Mouse (Mus musculus) MN1 (cell line): Measurements from ENCODE around the gene Tti1.
A peak's percentile ranks its signal among the peaks of the same experiment; 100 is the strongest.

Experiments
- DNase-seq: peaks from one replicate; pipeline ENCODE4 v3.0.0-alpha.2; 2016; ENCODE audit warnings: low spot score

Gene Tti1

DNA sequence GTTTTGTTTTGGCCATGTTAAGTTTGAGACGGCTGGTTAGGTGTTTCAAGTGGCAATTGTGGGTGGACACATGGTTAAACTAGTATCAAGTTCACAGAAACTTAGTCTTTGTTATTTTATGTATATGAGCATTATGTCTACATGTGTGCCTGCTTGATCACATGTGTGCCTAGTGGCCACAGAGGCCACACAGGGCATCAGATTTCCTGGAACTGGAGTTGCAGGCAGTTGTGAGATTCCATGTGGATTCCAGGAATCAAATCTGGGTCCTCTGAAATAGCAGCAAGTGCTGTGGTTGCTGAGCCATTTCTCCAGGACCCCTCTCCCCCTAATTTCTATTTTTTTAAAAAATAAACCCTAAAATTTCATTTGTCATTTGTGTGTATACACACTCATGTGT is 11.4 kb upstream of the Tti1 start:
- no peak for DNase-seq

GRCm38 (mm10) chr2:158037571-158037970 is 9.3 kb upstream of the Tti1 start:
- DNase-seq = no peak

GRCm38 (mm10) chr2:158036953-158037352 is 8.7 kb upstream of the Tti1 start:
- DNase-seq = no peak

- no peak for DNase-seq
Observed at GRCm38 (mm10) chr2:158036408-158036807, 8.2 kb upstream of the Tti1 start.

- DNase-seq = no peak
Observed at GRCm38 (mm10) chr2:158035813-158036212, 7.6 kb upstream of the Tti1 start.

DNA sequence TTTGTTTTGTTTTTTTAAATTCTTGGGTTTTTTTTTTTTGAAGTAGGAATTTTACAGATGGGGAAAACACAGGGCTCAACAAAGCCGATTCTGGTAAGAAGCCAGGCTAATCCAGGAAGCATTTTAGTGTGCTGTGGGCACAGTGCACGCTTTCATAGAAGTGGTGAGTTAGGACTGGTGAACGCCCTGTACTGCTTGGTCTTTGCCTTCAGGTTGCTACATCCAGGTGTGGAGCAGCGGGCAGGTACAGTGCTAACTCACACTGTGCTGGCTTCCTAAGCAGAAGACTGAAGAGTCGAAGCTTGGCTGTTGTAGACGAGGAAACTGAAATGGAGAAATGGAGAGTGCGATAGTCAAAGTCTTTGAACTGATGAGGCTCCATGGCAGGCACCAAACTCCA is 1.8 kb upstream of the Tti1 start:
- DNase-seq = no peak

GRCm38 (mm10) chr2:158027855-158028353 is 329 bp downstream of the Tti1 start:
- DNase-seq = no peak

GRCm38 (mm10) chr2:158017330-158017729 is 10.9 kb downstream of the Tti1 start:
- DNase-seq = no peak

DNA sequence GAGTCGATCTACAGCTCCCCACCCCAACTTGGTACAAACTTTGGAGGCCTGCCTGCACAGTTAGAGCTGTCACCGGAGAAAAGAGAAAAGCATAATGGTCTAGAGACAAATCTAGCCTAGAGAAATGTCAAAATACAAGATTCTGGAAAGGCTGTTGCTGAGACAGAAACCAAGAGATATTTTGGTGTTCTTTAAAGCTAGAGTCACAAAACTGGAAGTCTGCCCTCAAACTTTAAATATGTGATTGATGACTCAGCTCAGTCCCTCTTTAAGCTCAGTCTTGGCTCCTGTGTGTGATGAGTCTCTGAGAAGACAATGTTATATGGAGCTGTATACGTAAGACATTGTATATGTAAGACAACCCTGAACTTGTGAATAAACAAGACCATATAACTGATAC is 15.6 kb downstream of the Tti1 start:
- no peak for DNase-seq

GRCm38 (mm10) chr2:158009373-158009772 is 18.9 kb downstream of the Tti1 start:
- no peak for DNase-seq

- no peak for DNase-seq
Observed at GRCm38 (mm10) chr2:158005641-158006040, 22.6 kb downstream of the Tti1 start.

DNA sequence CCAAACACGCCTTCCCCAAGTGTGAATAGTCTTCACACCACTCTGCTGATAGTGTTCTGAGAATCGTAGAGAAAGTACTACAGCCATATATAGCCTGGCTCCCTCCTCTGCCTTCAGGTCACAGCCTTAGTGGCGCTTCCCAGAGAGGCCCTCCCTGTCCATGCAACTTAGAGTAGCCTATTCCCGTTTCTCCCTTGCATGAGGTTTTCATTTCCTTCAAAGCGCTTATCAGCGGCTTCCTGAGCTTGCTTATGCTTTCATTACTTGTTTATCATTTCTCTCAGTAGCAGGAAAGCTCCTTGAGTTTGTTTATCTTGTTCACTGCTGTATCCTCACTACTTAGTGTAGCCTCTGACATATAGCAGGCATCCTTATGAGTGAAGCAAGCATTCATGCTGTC is 23.6 kb downstream of the Tti1 start:
- no peak for DNase-seq

- DNase-seq = peak; percentile 39
Observed at GRCm38 (mm10) chr2:157998817-157999216, 29.4 kb downstream of the Tti1 start.

GRCm38 (mm10) chr2:157992501-157992900 is 35.7 kb downstream of the Tti1 start:
- no peak for DNase-seq

DNA sequence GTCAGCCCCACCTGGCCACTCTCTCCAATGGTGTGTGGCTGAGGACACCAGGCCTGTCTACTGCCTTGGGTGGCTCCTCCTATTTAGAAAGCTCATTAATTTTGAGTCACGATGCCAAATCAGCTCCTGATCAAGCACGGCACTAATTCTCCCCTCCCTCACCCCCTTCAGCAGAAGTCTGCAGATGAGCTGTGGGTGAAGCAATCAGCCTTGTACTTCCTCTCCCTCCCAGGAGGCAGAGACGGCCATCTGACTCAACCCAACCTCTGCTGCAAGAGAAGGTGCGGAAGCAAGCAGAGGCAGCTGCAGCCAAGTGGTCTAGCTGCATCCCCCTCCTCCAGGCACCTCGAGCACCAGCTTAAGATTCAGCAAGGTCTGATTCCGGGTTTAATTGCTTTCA is 37.2 kb downstream of the Tti1 start:
- DNase-seq = peak; percentile 49

DNA sequence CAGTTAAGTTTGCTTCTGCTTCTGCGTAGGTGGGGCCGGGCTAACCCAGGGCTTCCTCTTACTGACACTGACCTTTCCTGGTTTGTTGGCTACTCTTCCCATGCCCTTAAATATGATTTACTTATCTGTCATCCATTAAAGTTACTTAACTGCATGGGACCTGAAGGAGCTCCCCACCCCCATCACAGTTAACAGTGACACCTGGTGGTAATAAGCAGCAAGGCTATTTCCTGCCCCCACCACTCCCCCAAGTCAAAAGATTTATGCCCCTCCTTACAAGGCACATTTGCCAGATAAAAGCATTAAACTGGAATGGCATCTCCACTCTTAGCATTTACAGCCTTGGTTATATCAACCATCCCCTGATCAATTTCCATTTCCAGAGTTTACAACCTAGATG is 38.3 kb downstream of the Tti1 start:
- DNase-seq = peak; percentile 43

DNA sequence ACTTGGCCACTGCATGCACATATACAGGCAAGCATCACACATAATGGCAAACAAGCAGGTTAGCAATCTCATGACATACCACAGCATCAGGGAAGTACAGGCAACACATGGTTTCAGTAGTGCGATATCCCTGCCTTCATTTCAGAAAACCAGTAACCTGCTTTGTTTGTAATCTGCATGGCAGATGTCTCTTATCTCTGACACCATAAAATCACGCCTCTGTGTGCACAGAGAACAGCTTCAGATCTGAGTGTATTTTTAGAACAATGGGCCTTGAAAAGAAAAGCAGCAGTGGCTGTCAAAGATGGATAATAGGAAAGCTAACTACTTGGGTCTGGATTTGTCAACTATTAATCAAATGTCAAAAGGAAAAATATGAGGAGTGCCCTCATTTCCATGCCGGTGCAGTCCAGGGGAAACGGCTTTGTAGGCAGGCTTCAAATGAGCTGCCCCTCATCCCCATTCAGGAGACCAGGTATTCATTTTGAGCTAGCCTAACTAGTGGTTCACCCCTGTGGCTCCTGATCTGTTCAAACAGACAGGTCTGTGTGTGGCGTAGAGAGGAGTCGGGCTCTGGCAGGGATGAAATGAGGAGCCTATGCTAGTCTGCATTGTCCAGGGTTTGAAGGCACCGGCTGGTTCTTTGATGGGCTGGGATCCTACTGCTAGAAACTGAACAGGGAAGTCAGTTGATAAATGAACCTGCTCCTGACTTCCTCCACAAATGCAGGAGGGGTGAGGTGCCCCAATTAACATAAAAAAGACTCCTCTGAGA is 39.6 kb downstream of the Tti1 start:
- peak; percentile 18 for DNase-seq

- no peak for DNase-seq
Observed at GRCm38 (mm10) chr2:157986235-157986634, 42.0 kb downstream of the Tti1 start.

DNA sequence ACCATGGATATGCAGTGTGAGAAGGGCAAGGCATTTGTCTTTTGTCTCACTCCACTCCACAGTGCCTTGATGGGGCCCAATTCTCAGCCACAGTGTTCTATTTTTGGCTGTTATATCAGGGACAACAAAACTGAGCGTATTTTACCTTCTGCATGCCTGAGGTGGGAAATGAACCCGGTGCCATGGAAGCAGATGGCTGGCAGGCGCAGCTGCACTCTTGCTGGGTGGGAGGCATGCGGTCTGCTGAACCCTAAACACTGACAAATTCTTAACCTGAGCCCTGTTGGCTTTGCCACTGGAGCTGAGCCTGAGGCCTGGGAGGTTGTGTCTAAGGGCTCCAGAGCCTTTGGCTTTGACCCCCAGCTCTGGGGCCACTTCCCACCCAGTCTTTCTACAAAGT is 42.6 kb downstream of the Tti1 start:
- no peak for DNase-seq

DNA sequence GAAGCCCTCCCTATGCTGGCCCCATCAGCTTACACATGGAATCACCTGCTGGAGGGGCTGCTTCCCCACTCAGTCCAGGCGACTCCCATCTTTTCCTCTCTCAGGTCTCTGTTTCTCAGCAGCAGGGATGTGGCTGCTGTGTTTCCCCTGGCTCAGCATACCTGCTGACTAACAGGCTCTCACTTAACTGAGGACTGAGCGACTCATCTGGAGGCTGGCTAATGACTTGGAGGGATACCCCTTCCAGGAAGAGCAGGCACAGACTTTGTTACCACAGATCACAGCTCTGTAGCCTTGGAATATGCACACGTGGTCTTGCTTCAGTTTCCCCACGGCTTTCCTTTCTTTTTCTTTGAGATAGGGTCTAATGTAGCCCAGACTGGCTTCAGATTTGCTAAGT is 45.0 kb downstream of the Tti1 start:
- DNase-seq = no peak

DNA sequence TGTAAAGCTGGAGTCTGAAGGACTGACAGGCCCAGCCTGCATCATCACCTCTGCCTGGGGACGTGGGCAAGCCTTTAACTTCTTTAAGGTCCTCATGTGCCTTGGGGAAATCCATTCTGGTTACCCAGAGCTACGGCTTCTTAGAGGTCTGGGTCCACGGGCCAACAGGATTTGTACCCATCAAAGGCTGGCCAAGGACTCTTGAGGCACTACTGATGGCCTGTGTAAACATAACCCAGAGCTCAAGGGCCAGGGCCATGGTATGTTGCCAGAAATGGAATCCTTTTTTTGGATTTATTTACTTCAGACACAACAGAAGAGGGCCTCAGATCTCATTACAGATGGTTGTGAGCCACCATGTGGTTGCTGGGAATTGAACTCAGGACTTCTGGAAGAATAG is 45.5 kb downstream of the Tti1 start:
- DNase-seq = no peak

GRCm38 (mm10) chr2:157979241-157979640 is 49.0 kb downstream of the Tti1 start:
- DNase-seq = no peak

- no peak for DNase-seq
Observed at GRCm38 (mm10) chr2:157975595-157975994, 52.6 kb downstream of the Tti1 start.
